Mouse (Mus musculus) kidney, adult 2 months (tissue): ENCODE data around the gene Atf6. TPM values are rescaled to one million over a fixed set of nuclear protein-coding genes. Genes with fewer than 3 reads are reported as not detected.

Source experiments
- DNase-seq: peaks from one replicate; pipeline ENCODE4 v3.0.0; 2021
- H3K27ac ChIP-seq: fragments of 200-500 bp; 2 replicates; pipeline ENCODE4 v1.5.1; 2012; ENCODE audit warnings: low read depth, low read length, control low read depth, inconsistent platforms; ENCODE audit not compliant: insufficient read depth
- H3K27me3 ChIP-seq: fragments of 200-500 bp; replicated peaks from 2 replicates; pipeline ENCODE4 v1.6.1; 2012; ENCODE audit warnings: mild to moderate bottlenecking, moderate library complexity, low read length, inconsistent platforms; ENCODE audit not compliant: control insufficient read depth, insufficient read depth
- H3K36me3 ChIP-seq: fragments of 200-500 bp; 2 replicates; pipeline ENCODE4 v1.6.1; 2012; ENCODE audit warnings: mild to moderate bottlenecking, moderate library complexity, low read length, inconsistent platforms; ENCODE audit not compliant: control insufficient read depth, insufficient read depth
- H3K4me1 ChIP-seq: fragments of 200-500 bp; 2 replicates; pipeline ENCODE4 v1.6.1; 2011; ENCODE audit warnings: low read length; ENCODE audit not compliant: control insufficient read depth, insufficient read depth
- H3K4me3 ChIP-seq: fragments of 200-500 bp; 2 replicates; pipeline ENCODE4 v1.5.1; 2011; ENCODE audit warnings: mild to moderate bottlenecking, low read depth, low read length, control low read depth; ENCODE audit not compliant: insufficient read depth
- CTCF ChIP-seq: fragments of 200-500 bp; conservative IDR thresholded peaks from 2 replicates; pipeline ENCODE4 v1.5.1; 2011; ENCODE audit warnings: low read depth, mild to moderate bottlenecking, control low read depth, low read length, moderate library complexity, mixed read lengths; ENCODE audit not compliant: insufficient read depth, insufficient read length
- POLR2A ChIP-seq: fragments of 200-500 bp; IDR thresholded peaks from one replicate; pipeline ENCODE4 v1.6.1; 2011; ENCODE audit warnings: low read depth, low read length, control low read depth
- WGBS: fragments of 180-500 bp; shearing (Covaris S2); methylation state at CpG from one replicate; pipeline ENCODE4 v1.1.7; 2018; 5-methylcytosine and 5-hydroxymethylcytosine counted together
- polyA plus RNA-seq: library from polyadenylated mRNA; depleted of rRNA; stranded (reverse); fragments of >200 nt; gene quantifications from 2 replicates; pipeline ENCODE4 v1.2.3, GENCODE M21; 2012

Gene Atf6
- polyA plus RNA-seq, 1 experiment, result 15.4 TPM

- no peaks in the 10 kb centered on the region for H3K27me3 ChIP-seq
- H3K27ac ChIP-seq, result no peak overlapping the region
- TF ChIP-seq CTCF (no peak), POLR2A (no peak)
- H3K4me3 ChIP-seq, result no peak overlapping the region
- 0 out of 2 replicates have a peak, but pooled peaks cover 4% of the 10 kb centered on the region for H3K4me1 ChIP-seq
- WGBS, result 63% methylated on average over 5 of the region's 5 CpGs
- DNase-seq, result no peak
- H3K36me3 ChIP-seq, result no peaks in the 10 kb centered on the region
Measured at GRCm38 (mm10) chr1:170865406-170865805, 2.2 kb downstream of the Atf6 start.

- Histone ChIP-seq H3K4me3 (no peak overlapping the region), H3K4me1 (0 out of 2 replicates have a peak, but pooled peaks cover 4% of the 10 kb centered on the region), H3K36me3 (no peaks in the 10 kb centered on the region), H3K27ac (no peak overlapping the region), H3K27me3 (no peaks in the 10 kb centered on the region)
- TF ChIP-seq POLR2A (no peak), CTCF (no peak)
- peak; percentile 50 for DNase-seq
- WGBS, result 56% methylated on average over 3 of the region's 3 CpGs
Measured at GRCm38 (mm10) chr1:170864754-170865153, 2.8 kb downstream of the Atf6 start.

- no peak overlapping the region for H3K4me3 ChIP-seq
- H3K4me1 ChIP-seq, result 0 out of 2 replicates have a peak, but pooled peaks cover 4% of the 10 kb centered on the region
- H3K36me3 ChIP-seq, result no peaks in the 10 kb centered on the region
- no peak for DNase-seq
- no peaks in the 10 kb centered on the region for H3K27me3 ChIP-seq
- TF ChIP-seq POLR2A (no peak), CTCF (no peak)
- H3K27ac ChIP-seq, result no peak overlapping the region
Measured at GRCm38 (mm10) chr1:170864234-170864633, 3.3 kb downstream of the Atf6 start.

- TF ChIP-seq POLR2A (no peak), CTCF (no peak)
- Histone ChIP-seq H3K27ac (no peak overlapping the region), H3K27me3 (no peaks in the 10 kb centered on the region), H3K4me1 (0 out of 2 replicates have a peak, but pooled peaks cover 4% of the 10 kb centered on the region), H3K4me3 (no peak overlapping the region), H3K36me3 (no peaks in the 10 kb centered on the region)
- WGBS, result 53% methylated on average over 4 of the region's 4 CpGs
- DNase-seq, result no peak
Measured at GRCm38 (mm10) chr1:170863033-170863432, 4.5 kb downstream of the Atf6 start.

GRCm38 (mm10) chr1:170862435-170862717, 5.2 kb downstream of the Atf6 start:
- Histone ChIP-seq H3K27me3 (no peaks in the 10 kb centered on the region), H3K36me3 (no peaks in the 10 kb centered on the region), H3K4me3 (no peak overlapping the region), H3K4me1 (0 out of 2 replicates have a peak, but pooled peaks cover 4% of the 10 kb centered on the region), H3K27ac (no peak overlapping the region)
- 52% methylated on average over 3 of the region's 3 CpGs for WGBS
- TF ChIP-seq CTCF (no peak), POLR2A (no peak)
- DNase-seq, result no peak

GRCm38 (mm10) chr1:170861671-170862434, 5.7 kb downstream of the Atf6 start:
- TF ChIP-seq POLR2A, result no peak
- TF ChIP-seq CTCF, result no peak
- Histone ChIP-seq H3K4me3 (no peak overlapping the region), H3K27ac (no peak overlapping the region), H3K36me3 (no peaks in the 10 kb centered on the region), H3K4me1 (0 out of 2 replicates have a peak, but pooled peaks cover 4% of the 10 kb centered on the region), H3K27me3 (no peaks in the 10 kb centered on the region)
- 65% methylated on average over 13 of the region's 13 CpGs for WGBS
- DNase-seq, result no peak

GRCm38 (mm10) chr1:170858872-170859271, 8.7 kb downstream of the Atf6 start:
- DNase-seq, result no peak
- Histone ChIP-seq H3K27ac (no peak overlapping the region), H3K36me3 (no peaks in the 10 kb centered on the region; the same call in 1 of the 2 replicates), H3K4me1 (no peaks in the 10 kb centered on the region), H3K27me3 (no peaks in the 10 kb centered on the region), H3K4me3 (no peak overlapping the region)
- TF ChIP-seq CTCF (no peak), POLR2A (no peak)
- 79% methylated on average over 2 of the region's 2 CpGs for WGBS
